Mouse (Mus musculus): ENCODE measurements around the gene Vangl2. TPM values are rescaled to one million over a fixed set of nuclear protein-coding genes. Genes with fewer than 3 reads are reported as not detected.

The Vangl2 gene
- total RNA-seq, 2 experiments from 2014 or later: 13.4 to 13.6 TPM

DNA sequence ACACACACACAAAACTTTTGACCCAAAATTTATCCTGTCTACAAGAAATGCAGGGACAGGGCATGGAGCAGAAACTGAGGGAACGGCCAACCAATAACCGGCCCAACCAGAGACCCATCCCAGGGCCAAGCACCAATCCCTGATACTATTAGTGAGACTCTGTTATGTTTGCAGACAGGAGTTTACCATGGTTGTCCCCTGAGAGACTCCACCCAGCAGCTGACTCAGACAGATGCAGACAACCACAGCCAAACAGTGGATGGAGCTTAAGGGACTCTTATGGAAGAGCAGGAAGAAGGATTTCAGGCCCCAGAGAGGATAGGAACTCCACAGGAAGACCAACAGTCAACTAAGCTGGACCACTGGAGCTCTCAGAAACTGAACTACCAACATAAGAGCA, 1.7 kb upstream of the Vangl2 start:
- no peak for DNase-seq (ENCODE audit: low spot score in 2 of 2)

GRCm38 (mm10) chr1:172027809-172028102, 488 bp downstream of the Vangl2 start:
- DNase-seq (ENCODE audit: low spot score in 2 of 2): no peak

DNA sequence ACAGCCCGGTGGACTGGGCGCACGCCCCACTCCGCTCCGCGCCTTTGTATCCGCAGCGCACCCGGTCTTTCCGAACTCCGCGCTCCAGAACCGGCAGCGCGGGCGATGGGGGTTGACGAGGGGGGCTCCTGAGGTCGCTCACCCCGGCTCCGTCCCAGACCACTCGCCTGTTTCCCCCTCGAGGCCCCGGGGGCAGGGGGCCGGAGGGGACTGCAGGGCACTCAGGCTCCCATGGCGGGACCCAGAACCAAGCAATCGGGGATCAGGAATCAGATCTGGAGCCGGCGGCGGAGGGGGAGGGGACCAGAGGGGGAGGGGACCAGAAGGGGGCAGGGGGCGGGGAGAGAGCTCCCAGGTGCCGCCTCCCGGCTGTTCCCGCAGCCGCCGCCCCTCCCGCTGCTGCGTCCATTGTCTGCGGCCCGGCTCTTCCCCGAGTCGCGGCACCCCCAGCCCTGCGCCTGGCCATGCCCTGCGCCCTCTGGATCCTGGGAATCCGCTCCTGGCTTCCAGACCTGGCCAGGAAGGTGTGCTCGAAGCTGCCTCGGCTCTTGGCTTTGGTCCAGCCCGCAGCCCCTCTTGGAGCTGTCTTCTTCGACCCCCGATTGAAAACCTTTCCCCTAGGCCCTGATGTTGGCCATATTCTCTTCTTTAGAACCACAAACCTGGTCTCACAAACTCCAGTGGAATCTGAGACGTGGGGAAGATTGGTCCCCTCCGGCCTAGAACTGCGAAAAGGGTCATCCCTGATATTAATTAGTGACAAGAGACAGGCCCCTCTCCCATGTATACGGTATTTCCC, 1.0 kb downstream of the Vangl2 start:
- peak; percentile 60 to 78 for DNase-seq (ENCODE audit: low spot score in 2 of 2)

DNA sequence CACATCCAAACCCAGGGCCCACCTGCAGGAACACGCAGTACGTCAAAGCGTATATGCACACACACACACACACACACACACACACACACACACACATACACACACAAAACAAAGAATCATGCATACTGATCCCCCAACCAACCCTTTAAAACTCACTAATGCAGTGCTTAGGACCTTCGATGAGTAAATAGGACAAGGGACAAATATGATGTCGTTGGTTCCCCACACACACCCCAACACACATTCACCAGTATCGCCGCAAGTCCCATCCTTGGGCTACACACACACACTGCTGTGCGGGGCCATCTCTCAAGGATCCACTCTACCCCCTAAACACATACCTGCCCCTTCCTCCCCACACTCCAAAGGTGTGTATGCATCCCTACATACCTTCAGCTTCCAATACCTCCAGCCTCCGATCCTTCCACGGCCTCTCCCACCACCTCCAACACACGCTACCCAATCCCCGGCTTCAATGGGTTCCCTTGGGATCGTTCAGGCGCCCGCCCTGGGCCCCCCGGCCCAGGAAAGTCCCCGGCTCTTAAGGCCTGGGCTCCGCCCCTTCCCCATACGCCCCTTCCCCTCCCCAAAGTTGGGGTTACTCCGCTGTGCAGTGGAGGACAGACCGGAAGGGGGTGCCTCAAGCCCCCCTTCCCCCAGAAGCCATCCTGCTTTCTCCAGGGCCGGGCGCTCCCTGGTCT, 1.9 kb downstream of the Vangl2 start:
- no peak for DNase-seq (ENCODE audit: low spot score in 2 of 2)

- no peak for DNase-seq (ENCODE audit: low spot score in 2 of 2)
These were observed 2.9 kb downstream of the Vangl2 start for GRCm38 (mm10) chr1:172025201-172025904.

GRCm38 (mm10) chr1:172024140-172024895, 3.9 kb downstream of the Vangl2 start:
- DNase-seq (ENCODE audit: low spot score in 2 of 2): no peak

GRCm38 (mm10) chr1:172019863-172020521, 8.3 kb downstream of the Vangl2 start:
- no peak for DNase-seq (ENCODE audit: low spot score in 2 of 2)

- no peak for DNase-seq (ENCODE audit: low spot score in 2 of 2)
These were observed 8.9 kb downstream of the Vangl2 start for GRCm38 (mm10) chr1:172019339-172019738.

DNA sequence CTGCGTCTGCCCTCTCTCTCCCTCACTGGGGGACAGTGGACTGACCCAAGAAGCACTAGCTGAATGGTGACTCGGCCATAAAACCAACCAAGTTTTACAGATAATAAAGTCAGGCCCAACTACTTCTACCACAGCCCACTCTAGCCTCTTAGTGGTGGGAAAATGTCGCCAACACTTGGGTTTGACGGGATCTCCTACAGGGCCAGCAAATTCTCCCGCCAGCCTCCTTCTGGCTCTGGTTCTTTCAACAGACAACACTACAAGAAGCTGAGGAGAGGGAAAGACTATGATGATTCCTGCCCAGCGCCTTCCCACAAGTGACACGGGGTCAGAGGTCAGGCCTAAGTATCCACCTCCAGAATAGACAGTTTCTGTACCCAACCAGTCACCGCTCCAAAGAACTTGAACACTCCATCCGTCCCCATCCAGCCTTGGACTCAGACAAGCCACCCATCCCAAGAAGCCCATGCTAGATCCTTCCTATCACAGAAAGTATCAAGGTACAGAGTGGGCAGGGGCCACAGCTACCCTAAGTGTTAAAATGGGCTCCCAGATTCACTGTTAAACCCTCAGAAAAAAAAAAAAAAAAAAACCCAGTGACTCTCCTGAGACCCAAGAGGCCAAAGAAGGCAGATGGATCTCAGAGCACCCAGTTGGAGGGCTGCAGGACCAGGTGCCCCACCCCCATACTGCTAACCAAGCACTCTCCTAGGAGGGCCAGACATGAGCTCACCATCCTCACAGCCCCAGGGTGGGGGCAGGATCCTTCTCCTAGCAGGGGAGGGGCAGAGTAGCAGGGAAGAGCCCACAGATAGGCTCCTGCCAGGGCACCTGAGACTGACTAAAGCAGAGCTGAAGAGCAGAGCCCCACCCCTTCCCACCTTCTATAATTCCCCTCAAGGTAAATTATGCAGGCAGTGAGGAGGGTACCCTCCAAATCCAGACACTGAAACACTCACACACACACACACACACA, 9.6 kb downstream of the Vangl2 start:
- DNase-seq (ENCODE audit: low spot score in 2 of 2): no peak

- no peak for DNase-seq (ENCODE audit: low spot score in 2 of 2)
These were observed 10.7 kb downstream of the Vangl2 start for GRCm38 (mm10) chr1:172017517-172018070.

GRCm38 (mm10) chr1:172016660-172017516, 11.4 kb downstream of the Vangl2 start:
- DNase-seq (ENCODE audit: low spot score in 2 of 2): no peak

- DNase-seq (ENCODE audit: low spot score in 2 of 2): no peak
These were observed 12.2 kb downstream of the Vangl2 start for GRCm38 (mm10) chr1:172016031-172016430.

DNA sequence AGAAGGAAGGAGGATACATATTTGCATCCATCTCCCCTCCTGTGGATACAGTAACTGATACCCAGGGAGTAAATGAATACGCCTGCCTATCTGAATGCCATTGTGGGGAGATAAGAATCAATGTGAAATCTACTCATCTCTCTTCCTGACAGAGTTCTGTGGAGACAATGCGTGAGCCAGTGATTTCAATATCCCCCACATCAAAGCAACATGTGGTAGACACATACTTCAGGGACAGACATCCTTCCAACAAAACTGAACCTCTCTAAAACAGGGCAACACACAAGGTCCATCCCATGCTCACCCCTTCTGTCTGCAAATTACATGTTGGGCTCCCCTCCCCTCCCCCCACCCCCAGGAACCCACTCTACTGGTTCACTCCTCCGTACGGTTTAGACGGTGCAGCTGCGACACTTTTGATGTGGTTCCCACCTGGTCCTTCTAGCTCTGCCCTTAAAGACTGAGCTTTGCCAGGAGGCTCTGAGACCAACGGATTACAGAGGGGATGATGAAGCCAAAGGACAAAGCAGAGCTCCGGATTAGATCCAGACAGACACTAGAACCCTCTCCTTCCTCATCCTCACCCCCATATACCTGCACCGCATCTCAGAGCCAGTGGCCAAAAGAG, 12.8 kb downstream of the Vangl2 start:
- DNase-seq (ENCODE audit: low spot score in 2 of 2): no peak

GRCm38 (mm10) chr1:172014771-172015170, 13.5 kb downstream of the Vangl2 start:
- no peak for DNase-seq (ENCODE audit: low spot score in 2 of 2)

DNA sequence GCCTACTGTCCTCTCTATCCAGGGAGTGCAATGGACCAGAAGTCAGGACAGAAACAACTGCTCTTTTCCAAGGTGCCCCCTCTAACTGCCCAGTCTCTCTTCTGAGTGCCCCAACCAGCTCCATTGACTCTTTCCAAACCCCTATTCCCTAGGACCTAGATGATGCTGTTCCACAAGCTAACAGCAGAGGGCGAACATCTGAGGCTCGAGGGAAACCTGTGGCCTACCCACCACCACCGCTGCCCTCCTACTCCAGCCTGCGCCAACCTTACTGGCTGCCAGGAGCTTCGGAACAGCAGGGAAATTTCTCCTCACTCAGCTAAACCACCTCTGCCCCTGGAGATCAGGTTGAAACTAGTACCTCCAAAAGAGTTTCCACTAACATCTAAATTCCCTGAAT, 16.2 kb downstream of the Vangl2 start:
- peak; percentile 45 to 82 for DNase-seq (ENCODE audit: low spot score in 2 of 2)

DNA sequence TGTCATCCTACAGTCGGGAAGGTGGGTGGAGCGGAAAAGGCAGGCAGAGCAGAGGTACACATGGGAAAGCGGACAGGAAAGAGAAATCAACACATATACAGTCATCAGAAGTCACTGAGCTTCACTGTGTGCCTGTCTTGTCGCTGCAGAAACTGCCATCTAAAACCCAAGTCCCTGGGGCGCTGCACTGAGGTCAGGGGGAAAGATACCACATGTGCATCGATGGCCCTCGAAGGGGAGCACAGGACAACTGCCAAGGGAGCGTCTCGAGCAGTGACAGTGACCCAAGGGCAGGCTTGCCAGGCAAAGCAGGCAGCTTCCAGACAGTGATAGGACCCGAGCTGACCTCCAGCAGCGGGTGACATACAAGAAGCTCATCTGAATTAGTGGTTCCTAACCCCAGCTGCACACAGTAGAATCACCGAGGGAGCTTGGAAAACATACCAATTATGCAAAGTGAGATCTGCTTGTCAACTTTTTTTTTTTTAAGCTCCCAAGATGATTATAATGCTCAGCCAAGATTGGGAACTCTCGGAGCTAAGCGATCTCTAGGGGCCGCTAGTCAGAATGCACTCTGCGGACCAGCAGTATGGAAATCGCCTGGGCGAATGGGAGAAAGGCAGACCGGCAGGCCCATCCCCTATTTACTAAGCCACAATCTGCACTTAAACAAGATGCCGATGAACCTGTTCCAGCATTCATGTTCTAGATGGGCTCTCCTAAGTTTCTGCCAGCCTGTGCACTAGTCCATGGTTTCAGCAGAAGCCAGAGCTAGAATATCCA, 18.0 kb downstream of the Vangl2 start:
- no peak for DNase-seq (ENCODE audit: low spot score in 2 of 2)

GRCm38 (mm10) chr1:172009406-172009805, 18.8 kb downstream of the Vangl2 start:
- no peak for DNase-seq (ENCODE audit: low spot score in 2 of 2)
